Mouse (Mus musculus) lung, postnatal 0 days (tissue): Measurements from ENCODE around the gene Msl3.

Experiments used
- CTCF ChIP-seq: IDR thresholded peaks from 2 replicates; pipeline ENCODE4 v1.5.1; 2016; ENCODE audit warnings: antibody characterized with exemption, mild to moderate bottlenecking
- EP300 ChIP-seq: IDR thresholded peaks from 2 replicates; pipeline ENCODE4 v1.6.1; 2016; ENCODE audit warnings: antibody characterized with exemption, mild to moderate bottlenecking, control low read depth

- TF ChIP-seq EP300 (no peak), CTCF (no peak)
These were observed 30.2 kb downstream of the Msl3 start for GRCm38 (mm10) chrX:168643451-168643850.
